Mouse (Mus musculus) hindbrain, embryonic 10.5 days (tissue): ENCODE measurements at regions not wholly inside any gene's neighbourhood (a gene's known extent, or its start where the extent isn't known, plus 50 kb on each side); places are given as distances from the start of the nearest gene placed in this dataset.
A peak's percentile ranks its signal among the peaks of the same experiment; 100 is the strongest.

Experiments
- DNase-seq: peaks from one replicate; pipeline ENCODE4 v3.0.0-alpha.2; 2017; ENCODE audit warnings: low spot score
- H3K27ac ChIP-seq: fragments of 300-500 bp; sonication (generic); 2 replicates; pipeline ENCODE4 v1.5.1; 2016; ENCODE audit warnings: mild to moderate bottlenecking, moderate library complexity
- H3K27me3 ChIP-seq: fragments of 300-500 bp; sonication (generic); 2 replicates; pipeline ENCODE4 v1.6.1; 2016; ENCODE audit warnings: mild to moderate bottlenecking; ENCODE audit not compliant: poor library complexity, insufficient read depth, severe bottlenecking
- H3K36me3 ChIP-seq: fragments of 300-500 bp; sonication (generic); 2 replicates; pipeline ENCODE4 v1.6.1; 2016; ENCODE audit warnings: mild to moderate bottlenecking, moderate library complexity
- H3K4me1 ChIP-seq: fragments of 300-500 bp; sonication (generic); replicated peaks from 2 replicates; pipeline ENCODE4 v1.6.1; 2016; ENCODE audit warnings: mild to moderate bottlenecking
- H3K4me3 ChIP-seq: fragments of 300-500 bp; sonication (generic); 2 replicates; pipeline ENCODE4 v1.5.1; 2016; ENCODE audit warnings: mild to moderate bottlenecking, moderate library complexity
- H3K9me3 ChIP-seq: fragments of 300-500 bp; sonication (generic); 2 replicates; pipeline ENCODE4 v1.6.1; 2016; ENCODE audit warnings: mild to moderate bottlenecking, moderate library complexity
- WGBS: fragments of 180-500 bp; shearing (Covaris S2); methylation state at CpG from one replicate; pipeline ENCODE4 v1.1.7; 2016; 5-methylcytosine and 5-hydroxymethylcytosine counted together

- H3K36me3 ChIP-seq = no peaks in the 10 kb centered on the region
- WGBS = 87% methylated on average over 3 of the region's 3 CpGs
- no peak for DNase-seq
- H3K27me3 ChIP-seq = no peaks in the 10 kb centered on the region
- no peaks in the 10 kb centered on the region for H3K9me3 ChIP-seq
- H3K4me1 ChIP-seq = no peaks in the 10 kb centered on the region
- no peak overlapping the region for H3K27ac ChIP-seq
- H3K4me3 ChIP-seq = no peak overlapping the region
These were observed 157.6 kb downstream of the Ahr start for GRCm38 (mm10) chr12:35377266-35377665.

- no peak for DNase-seq
- Histone ChIP-seq H3K4me1 (no peaks in the 10 kb centered on the region), H3K9me3 (no peaks in the 10 kb centered on the region), H3K36me3 (no peaks in the 10 kb centered on the region), H3K4me3 (no peak overlapping the region), H3K27me3 (no peaks in the 10 kb centered on the region), H3K27ac (no peak overlapping the region)
These were observed 158.5 kb downstream of the Ahr start for GRCm38 (mm10) chr12:35376365-35376764.

- 95% methylated on average over 2 of the region's 2 CpGs for WGBS
- H3K4me1 ChIP-seq = no peaks in the 10 kb centered on the region
- no peak overlapping the region for H3K4me3 ChIP-seq
- no peaks in the 10 kb centered on the region for H3K27me3 ChIP-seq
- DNase-seq = no peak
- no peaks in the 10 kb centered on the region for H3K36me3 ChIP-seq
- no peaks in the 10 kb centered on the region for H3K9me3 ChIP-seq
- H3K27ac ChIP-seq = no peak overlapping the region
These were observed 176.9 kb downstream of the Ahr start for GRCm38 (mm10) chr12:35357901-35358300.

- no peaks in the 10 kb centered on the region for H3K4me1 ChIP-seq
- H3K4me3 ChIP-seq = no peak overlapping the region
- no peak for DNase-seq
- no peaks in the 10 kb centered on the region for H3K36me3 ChIP-seq
- WGBS = 86% methylated on average over 4 of the region's 4 CpGs
- no peaks in the 10 kb centered on the region for H3K9me3 ChIP-seq
- no peaks in the 10 kb centered on the region for H3K27me3 ChIP-seq
- H3K27ac ChIP-seq = no peak overlapping the region
These were observed 196.5 kb downstream of the Ahr start for GRCm38 (mm10) chr12:35338191-35338954.

- Histone ChIP-seq H3K9me3 (no peaks in the 10 kb centered on the region), H3K36me3 (no peaks in the 10 kb centered on the region)
- no peak for DNase-seq
These were observed 198.5 kb downstream of the Ahr start for GRCm38 (mm10) chr12:35336314-35336713.

GRCm38 (mm10) chr12:35334344-35335075 lies 200.3 kb downstream of the Ahr start:
- no peak for DNase-seq
- Histone ChIP-seq H3K36me3 (no peaks in the 10 kb centered on the region), H3K4me1 (no peaks in the 10 kb centered on the region), H3K27ac (no peak overlapping the region), H3K9me3 (no peaks in the 10 kb centered on the region), H3K27me3 (no peaks in the 10 kb centered on the region), H3K4me3 (no peak overlapping the region)
- WGBS = 86% methylated on average over 10 of the region's 10 CpGs

More at GRCm38 (mm10) chr12:35336314-35336713, 198.5 kb downstream of the Ahr start:
- Histone ChIP-seq H3K4me3 (no peak overlapping the region), H3K27ac (no peak overlapping the region), H3K27me3 (no peaks in the 10 kb centered on the region), H3K4me1 (no peaks in the 10 kb centered on the region)

- Histone ChIP-seq H3K4me3 (no peak overlapping the region), H3K27me3 (no peaks in the 10 kb centered on the region), H3K9me3 (no peaks in the 10 kb centered on the region), H3K4me1 (no peaks in the 10 kb centered on the region), H3K27ac (no peak overlapping the region), H3K36me3 (no peaks in the 10 kb centered on the region)
- DNase-seq = no peak
- WGBS = 95% methylated on average over 3 of the region's 3 CpGs
These were observed 203.5 kb downstream of the Ahr start for GRCm38 (mm10) chr12:35331303-35331702.

GRCm38 (mm10) chr12:35329699-35330098 lies 205.1 kb downstream of the Ahr start:
- 85% methylated on average over 6 of the region's 6 CpGs for WGBS
- no peaks in the 10 kb centered on the region for H3K27me3 ChIP-seq
- DNase-seq = no peak

GRCm38 (mm10) chr12:35319571-35319970 lies 215.3 kb downstream of the Ahr start:
- no peaks in the 10 kb centered on the region for H3K27me3 ChIP-seq
- H3K4me1 ChIP-seq = no peaks in the 10 kb centered on the region
- no peak overlapping the region for H3K4me3 ChIP-seq
- no peaks in the 10 kb centered on the region for H3K9me3 ChIP-seq
- WGBS = 90% methylated on average over 4 of the region's 4 CpGs
- no peak overlapping the region for H3K27ac ChIP-seq
- DNase-seq = no peak
- no peaks in the 10 kb centered on the region for H3K36me3 ChIP-seq

More at GRCm38 (mm10) chr12:35329699-35330098, 205.1 kb downstream of the Ahr start:
- no peaks in the 10 kb centered on the region for H3K4me1 ChIP-seq
- H3K4me3 ChIP-seq = no peak overlapping the region
- H3K27ac ChIP-seq = no peak overlapping the region
- H3K36me3 ChIP-seq = no peaks in the 10 kb centered on the region
- H3K9me3 ChIP-seq = no peaks in the 10 kb centered on the region

GRCm38 (mm10) chr12:35317046-35317445 lies 217.8 kb downstream of the Ahr start:
- Histone ChIP-seq H3K4me1 (peaks cover 8% of the 10 kb centered on the region; the same call in 1 of the 2 replicates), H3K27ac (no peak overlapping the region), H3K9me3 (no peaks in the 10 kb centered on the region), H3K4me3 (no peak overlapping the region), H3K27me3 (no peaks in the 10 kb centered on the region), H3K36me3 (no peaks in the 10 kb centered on the region)
- 76% methylated on average over 3 of the region's 3 CpGs for WGBS
- no peak for DNase-seq

GRCm38 (mm10) chr12:35314035-35314434 lies 220.8 kb downstream of the Ahr start:
- no peaks in the 10 kb centered on the region for H3K36me3 ChIP-seq
- H3K9me3 ChIP-seq = no peaks in the 10 kb centered on the region
- H3K27me3 ChIP-seq = no peaks in the 10 kb centered on the region
- no peak overlapping the region for H3K27ac ChIP-seq
- peaks cover 8% of the 10 kb centered on the region; the same call in 1 of the 2 replicates for H3K4me1 ChIP-seq
- DNase-seq = no peak
- no peak overlapping the region for H3K4me3 ChIP-seq
- 83% methylated on average over 2 of the region's 2 CpGs for WGBS

- peaks cover 8% of the 10 kb centered on the region; the same call in 1 of the 2 replicates for H3K4me1 ChIP-seq
- no peaks in the 10 kb centered on the region for H3K36me3 ChIP-seq
- WGBS = 53% methylated on average over 11 of the region's 11 CpGs
- no peaks in the 10 kb centered on the region for H3K9me3 ChIP-seq
- no peak overlapping the region; the same call in 1 of the 2 replicates for H3K27ac ChIP-seq
- no peak overlapping the region for H3K4me3 ChIP-seq
- H3K27me3 ChIP-seq = no peaks in the 10 kb centered on the region
- peak; percentile 34 for DNase-seq
These were observed 221.5 kb downstream of the Ahr start for GRCm38 (mm10) chr12:35313191-35313925.

GRCm38 (mm10) chr12:35308537-35308936 lies 226.3 kb downstream of the Ahr start:
- Histone ChIP-seq H3K4me3 (no peak overlapping the region), H3K4me1 (peaks cover 3% of the 10 kb centered on the region; the same call in 1 of the 2 replicates), H3K27me3 (no peaks in the 10 kb centered on the region), H3K27ac (no peak overlapping the region), H3K9me3 (no peaks in the 10 kb centered on the region), H3K36me3 (no peaks in the 10 kb centered on the region)
- DNase-seq = no peak
